Mouse (Mus musculus) intestine, embryonic 14.5 days (tissue): ENCODE results near the gene Pknox2. TPM values are rescaled to one million over a fixed set of nuclear protein-coding genes. Genes with fewer than 3 reads are reported as not detected.

ENCODE experiments used
- ATAC-seq: fragments of 200-750 bp; cut with Nextera tagmentation; replicated peaks from 2 replicates; pipeline ENCODE4 v1.8.0; 2017; ENCODE audit warnings: low read depth, moderate number of reproducible peaks, moderate TSS enrichment, moderate library complexity; ENCODE audit not compliant: low FRiP score, low TSS enrichment
- DNase-seq: peaks from one replicate; pipeline ENCODE4 v3.0.0-alpha.2; 2018; ENCODE audit warnings: low spot score
- H3K27ac ChIP-seq: fragments of 300-500 bp; sonication (generic); 2 replicates; pipeline ENCODE4 v1.5.1; 2014; ENCODE audit warnings: low read depth, mild to moderate bottlenecking, control low read depth
- H3K27me3 ChIP-seq: fragments of 300-500 bp; sonication (generic); replicated peaks from 2 replicates; pipeline ENCODE4 v1.6.1; 2014; ENCODE audit warnings: low read length, control low read depth; ENCODE audit not compliant: control insufficient read depth, insufficient read depth
- H3K36me3 ChIP-seq: fragments of 300-500 bp; sonication (generic); 2 replicates; pipeline ENCODE4 v1.6.1; 2014; ENCODE audit warnings: low read length, control low read depth; ENCODE audit not compliant: control insufficient read depth, insufficient read depth
- H3K4me1 ChIP-seq: fragments of 300-500 bp; sonication (generic); replicated peaks from 2 replicates; pipeline ENCODE4 v1.6.1; 2014; ENCODE audit warnings: low read length, control low read depth, mixed read lengths; ENCODE audit not compliant: control insufficient read depth, insufficient read depth
- H3K4me2 ChIP-seq: fragments of 300-500 bp; sonication (generic); 2 replicates; pipeline ENCODE4 v1.6.1; 2014; ENCODE audit warnings: low read length
- H3K4me3 ChIP-seq: fragments of 300-500 bp; sonication (generic); 2 replicates; pipeline ENCODE4 v1.5.1; 2014; ENCODE audit warnings: low read depth, low read length, control low read depth, mixed read lengths
- H3K9ac ChIP-seq: fragments of 300-500 bp; sonication (generic); 2 replicates; pipeline ENCODE4 v1.6.1; 2014; ENCODE audit warnings: mild to moderate bottlenecking, low read length
- H3K9me3 ChIP-seq: fragments of 300-500 bp; sonication (generic); 2 replicates; pipeline ENCODE4 v1.6.1; 2016; ENCODE audit warnings: low read length, control low read depth; ENCODE audit not compliant: control insufficient read depth
- WGBS: fragments of 180-500 bp; shearing (Covaris S2); extraction: QIAGEN DNeasy Blood & Tissue Kit; methylation state at CpG from one replicate; pipeline ENCODE4 v1.1.7; 2014; 5-methylcytosine and 5-hydroxymethylcytosine counted together
- polyA plus RNA-seq: library from polyadenylated mRNA; unstranded; fragments of >200 nt; fragmentation: Nextera tagmentation; extraction: Ambion mirVana; gene quantifications from 2 replicates; pipeline ENCODE4 v1.2.1, GENCODE M21; 2014

Gene Pknox2
- polyA plus RNA-seq, 1 experiment from 2014 or later, result 8.8 TPM

- Histone ChIP-seq H3K9me3 (no peaks in the 10 kb centered on the region), H3K27ac (peak overlapping the region; percentile 97), H3K36me3 (no peaks in the 10 kb centered on the region), H3K4me1 (peaks cover 43% of the 10 kb centered on the region), H3K4me3 (peak overlapping the region; percentile 61), H3K9ac (peak overlapping the region; percentile 92), H3K27me3 (0 out of 2 replicates have a peak, but pooled peaks cover 6% of the 10 kb centered on the region), H3K4me2 (peak overlapping the region; percentile 78)
- no peak for ATAC-seq
- WGBS, result 3% methylated on average over 26 of the region's 26 CpGs
- DNase-seq, result peak; percentile 81
Measured at GRCm38 (mm10) chr9:37145151-37145615, 2.0 kb downstream of the Pknox2 start.

GRCm38 (mm10) chr9:37144696-37145095 is 2.5 kb downstream of the Pknox2 start:
- no peaks in the 10 kb centered on the region for H3K36me3 ChIP-seq
- H3K4me3 ChIP-seq, result peak overlapping the region; percentile 61
- H3K9ac ChIP-seq, result peak overlapping the region; percentile 92
- no peaks in the 10 kb centered on the region for H3K9me3 ChIP-seq
- WGBS, result 12% methylated on average over 6 of the region's 6 CpGs
- ATAC-seq (no peak), DNase-seq (peak; percentile 59)
- H3K27ac ChIP-seq, result peak overlapping the region; percentile 97
- H3K4me2 ChIP-seq, result peak overlapping the region; percentile 78
- 0 out of 2 replicates have a peak, but pooled peaks cover 6% of the 10 kb centered on the region for H3K27me3 ChIP-seq
- H3K4me1 ChIP-seq, result peaks cover 46% of the 10 kb centered on the region

- Histone ChIP-seq H3K9ac (peak overlapping the region; percentile 92), H3K27ac (peak overlapping the region; percentile 67; the same call in 1 of the 2 replicates), H3K9me3 (no peaks in the 10 kb centered on the region), H3K4me1 (peaks cover 50% of the 10 kb centered on the region), H3K36me3 (no peaks in the 10 kb centered on the region), H3K4me3 (peak overlapping the region; percentile 61), H3K27me3 (0 out of 2 replicates have a peak, but pooled peaks cover 6% of the 10 kb centered on the region), H3K4me2 (peak overlapping the region; percentile 78)
- DNase-seq (peak; percentile 75), ATAC-seq (no peak)
- WGBS, result 3% methylated on average over 21 of the region's 21 CpGs
Measured at GRCm38 (mm10) chr9:37144251-37144650, 3.0 kb downstream of the Pknox2 start.

- H3K9ac ChIP-seq, result peak overlapping the region; percentile 92; the same call in 1 of the 2 replicates
- peaks cover 52% of the 10 kb centered on the region for H3K4me1 ChIP-seq
- no peaks in the 10 kb centered on the region for H3K9me3 ChIP-seq
- ATAC-seq, result no peak
- peak overlapping the region; percentile 61; the same call in 1 of the 2 replicates for H3K4me3 ChIP-seq
- H3K27ac ChIP-seq, result peak overlapping the region; percentile 67; the same call in 1 of the 2 replicates
- DNase-seq, result peak; percentile 57
- peak overlapping the region; percentile 78 for H3K4me2 ChIP-seq
- 0 out of 2 replicates have a peak, but pooled peaks cover 3% of the 10 kb centered on the region for H3K27me3 ChIP-seq
- 38% methylated on average over 12 of the region's 12 CpGs for WGBS
- no peaks in the 10 kb centered on the region for H3K36me3 ChIP-seq
Measured at GRCm38 (mm10) chr9:37143046-37143931, 3.9 kb downstream of the Pknox2 start.

GRCm38 (mm10) chr9:37142107-37142506 is 5.1 kb downstream of the Pknox2 start:
- no peak overlapping the region for H3K4me3 ChIP-seq
- H3K36me3 ChIP-seq, result no peaks in the 10 kb centered on the region
- 36% methylated on average over 4 of the region's 4 CpGs for WGBS
- H3K9ac ChIP-seq, result no peak overlapping the region
- 0 out of 2 replicates have a peak, but pooled peaks cover 3% of the 10 kb centered on the region for H3K27me3 ChIP-seq
- peaks cover 52% of the 10 kb centered on the region for H3K4me1 ChIP-seq
- no peak overlapping the region for H3K27ac ChIP-seq
- ATAC-seq (no peak), DNase-seq (peak; percentile 52)
- no peak overlapping the region for H3K4me2 ChIP-seq
- no peaks in the 10 kb centered on the region for H3K9me3 ChIP-seq

- Histone ChIP-seq H3K4me2 (no peak overlapping the region), H3K9ac (no peak overlapping the region), H3K36me3 (no peaks in the 10 kb centered on the region), H3K9me3 (no peaks in the 10 kb centered on the region), H3K27ac (no peak overlapping the region), H3K4me3 (no peak overlapping the region), H3K4me1 (peaks cover 52% of the 10 kb centered on the region), H3K27me3 (0 out of 2 replicates have a peak, but pooled peaks cover 3% of the 10 kb centered on the region)
- ATAC-seq (no peak), DNase-seq (peak; percentile 51)
- WGBS, result 32% methylated on average over 5 of the region's 5 CpGs
Measured at GRCm38 (mm10) chr9:37140464-37141181, 6.6 kb downstream of the Pknox2 start.

- H3K27me3 ChIP-seq, result no peaks in the 10 kb centered on the region
- no peak overlapping the region for H3K9ac ChIP-seq
- peak; percentile 65 for ATAC-seq
- H3K4me3 ChIP-seq, result no peak overlapping the region
- DNase-seq, result peak; percentile 63
- peak overlapping the region; percentile 37 for H3K4me2 ChIP-seq
- peaks cover 48% of the 10 kb centered on the region for H3K4me1 ChIP-seq
- no peak overlapping the region for H3K27ac ChIP-seq
- 4% methylated on average over 8 of the region's 8 CpGs for WGBS
- H3K9me3 ChIP-seq, result no peaks in the 10 kb centered on the region
- H3K36me3 ChIP-seq, result no peaks in the 10 kb centered on the region
Measured at GRCm38 (mm10) chr9:37139514-37139913, 7.7 kb downstream of the Pknox2 start.

GRCm38 (mm10) chr9:37138883-37139282 is 8.3 kb downstream of the Pknox2 start:
- Histone ChIP-seq H3K4me2 (no peak overlapping the region), H3K9ac (no peak overlapping the region), H3K4me1 (peaks cover 42% of the 10 kb centered on the region), H3K36me3 (no peaks in the 10 kb centered on the region), H3K9me3 (no peaks in the 10 kb centered on the region), H3K27me3 (no peaks in the 10 kb centered on the region), H3K27ac (no peak overlapping the region), H3K4me3 (no peak overlapping the region)
- DNase-seq (no peak), ATAC-seq (no peak)
- WGBS, result 36% methylated on average over 4 of the region's 4 CpGs
